Mouse (Mus musculus) megakaryocyte, embryonic 14.5 days (primary cell): Measurements from ENCODE around the gene Utf1.

ENCODE experiments used
- FLI1 ChIP-seq: IDR thresholded peaks from 2 replicates; pipeline ENCODE4 v1.6.1; 2012; ENCODE audit warnings: low read length, inconsistent platforms, mixed read lengths
- GATA1 ChIP-seq: IDR thresholded peaks from 3 replicates; pipeline ENCODE4 v1.6.1; 2012; ENCODE audit warnings: mixed read lengths, low read length, inconsistent platforms, borderline replicate concordance

GRCm38 (mm10) chr7:139950283-139950971 is 6.8 kb downstream of the Utf1 start:
- TF ChIP-seq GATA1 (no peak), FLI1 (no peak)
